Mouse (Mus musculus): ENCODE data around the gene Gm45233.

Gene Gm45233

DNA sequence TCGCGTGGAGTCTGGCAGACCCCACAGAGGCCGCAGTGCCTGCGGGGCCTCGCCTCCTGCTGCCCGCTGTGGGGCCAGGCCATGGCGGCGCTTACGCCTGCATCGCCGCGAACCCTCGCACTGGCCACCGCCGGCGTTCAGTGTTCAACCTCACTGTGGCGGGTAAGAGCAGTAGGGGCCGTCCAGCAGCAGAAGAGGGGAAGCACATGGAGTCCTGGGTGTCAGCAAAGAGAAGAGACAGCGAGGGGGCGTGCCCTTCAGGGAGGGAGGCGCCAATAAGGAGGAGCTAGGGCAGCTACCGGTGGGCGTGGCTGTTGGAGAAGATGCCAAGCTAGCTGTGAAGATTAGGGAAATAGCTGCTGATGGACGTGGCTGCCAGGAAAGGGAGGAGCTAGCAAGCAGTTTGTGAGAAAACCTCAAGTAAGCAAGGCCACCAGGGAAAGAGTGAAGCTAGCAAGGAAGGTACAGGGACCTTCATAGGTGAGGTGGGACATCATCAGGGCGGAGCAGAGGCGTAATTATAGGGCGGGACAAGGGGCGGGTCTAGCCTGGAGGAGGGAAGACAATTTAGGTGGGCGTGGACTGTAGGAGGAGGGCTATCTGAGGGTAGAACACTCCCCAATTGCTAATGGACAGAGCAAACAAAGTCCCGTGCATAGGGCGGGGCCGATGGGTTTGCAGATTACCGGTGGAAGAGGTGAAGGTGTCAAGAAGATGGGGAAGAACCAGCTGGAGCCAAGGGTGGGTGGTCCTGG, 21.6 kb downstream of the Gm45233 start:
- peak; percentile 97 for DNase-seq (ENCODE audit: low read depth, low spot score)
- Histone ChIP-seq H3K27me3 (ENCODE audit: control insufficient read depth, insufficient read depth, low read length, poor library complexity, severe bottlenecking) (no peaks in the 10 kb centered on the region), H3K36me3 (ENCODE audit: control insufficient read depth, insufficient read depth, low read length, poor library complexity, severe bottlenecking) (no peaks in the 10 kb centered on the region)

DNA sequence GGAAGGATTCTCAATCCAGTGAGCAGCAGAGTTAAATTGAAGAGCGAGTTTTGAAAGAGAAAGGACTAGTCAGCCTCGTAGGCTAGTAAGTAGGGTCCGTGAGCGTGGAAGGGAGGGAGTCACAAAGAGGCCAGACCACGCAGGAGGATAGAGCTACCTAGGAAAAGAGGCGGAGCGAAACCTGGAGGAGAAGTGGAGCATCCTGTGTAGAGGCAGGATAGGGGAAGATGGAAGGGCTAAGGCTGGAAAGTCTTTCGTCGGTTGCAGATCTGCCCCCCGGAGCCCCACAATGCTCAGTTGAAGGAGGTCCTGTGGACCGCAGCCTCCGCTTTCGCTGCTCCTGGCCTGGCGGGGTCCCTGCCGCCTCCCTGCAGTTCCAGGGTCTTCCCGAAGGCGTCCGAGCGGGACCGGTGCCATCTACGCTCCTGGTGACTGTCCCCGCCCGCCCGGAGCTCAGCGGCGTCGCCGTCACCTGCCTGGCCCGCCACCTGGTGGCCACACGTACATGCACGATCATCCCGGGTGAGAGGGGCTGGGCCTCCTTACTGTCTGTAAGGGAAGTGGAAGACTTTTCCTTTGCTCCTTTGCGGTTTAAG, 22.3 kb downstream of the Gm45233 start:
- H3K36me3 ChIP-seq (ENCODE audit: control insufficient read depth, insufficient read depth, low read length, poor library complexity, severe bottlenecking): no peaks in the 10 kb centered on the region
- DNase-seq (ENCODE audit: low read depth, low spot score): peak; percentile 86
- no peaks in the 10 kb centered on the region for H3K27me3 ChIP-seq (ENCODE audit: control insufficient read depth, insufficient read depth, low read length, poor library complexity, severe bottlenecking)

DNA sequence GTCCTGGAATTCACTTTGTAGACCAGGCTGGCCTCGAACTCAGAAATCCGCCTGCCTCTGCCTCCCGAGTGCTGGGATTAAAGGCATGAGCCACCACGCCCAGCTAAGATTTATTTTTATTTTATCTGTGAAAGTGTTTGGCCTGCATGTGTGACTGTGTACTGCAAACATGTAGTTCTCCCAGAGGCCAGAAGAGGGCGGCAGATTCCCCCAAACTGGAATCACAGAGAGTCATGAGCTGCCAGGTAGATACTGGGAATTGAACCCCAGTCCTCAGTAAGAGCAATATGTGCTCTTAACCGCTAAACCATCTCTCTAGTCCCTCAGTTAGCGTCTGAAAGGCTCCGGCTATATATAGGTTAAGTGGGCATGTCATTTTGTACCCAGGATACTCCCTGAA, 26.4 kb downstream of the Gm45233 start:
- peak; percentile 80 for DNase-seq (ENCODE audit: low read depth, low spot score)
- no peaks in the 10 kb centered on the region; the same call in 1 of the 2 replicates for H3K27me3 ChIP-seq (ENCODE audit: control insufficient read depth, insufficient read depth, low read length, poor library complexity, severe bottlenecking)
- H3K36me3 ChIP-seq (ENCODE audit: control insufficient read depth, insufficient read depth, low read length, poor library complexity, severe bottlenecking): no peaks in the 10 kb centered on the region

DNA sequence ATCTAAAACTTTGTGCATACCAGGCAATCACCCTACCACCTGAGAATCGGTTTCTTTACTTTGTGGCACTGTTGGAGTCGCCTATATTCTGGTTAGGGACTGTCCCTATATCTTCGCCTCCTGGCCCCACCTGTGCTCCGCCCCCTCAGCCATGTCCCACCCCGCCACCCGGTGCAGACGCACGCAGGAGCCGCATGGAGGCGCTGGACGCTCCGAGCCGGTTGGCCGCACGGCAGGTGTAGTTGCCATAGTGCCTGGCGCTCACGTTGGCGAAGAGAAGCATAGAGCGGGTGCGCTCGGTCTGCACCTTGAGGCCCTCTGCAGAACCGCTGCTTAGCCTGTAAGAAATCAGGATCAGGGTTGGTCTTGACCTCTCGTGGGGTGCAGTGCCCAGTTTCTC, 31.8 kb downstream of the Gm45233 start:
- DNase-seq (ENCODE audit: low read depth, low spot score): peak; percentile 64
- no peaks in the 10 kb centered on the region; the same call in 1 of the 2 replicates for H3K27me3 ChIP-seq (ENCODE audit: control insufficient read depth, insufficient read depth, low read length, poor library complexity, severe bottlenecking)
- H3K36me3 ChIP-seq (ENCODE audit: control insufficient read depth, insufficient read depth, low read length, poor library complexity, severe bottlenecking): no peaks in the 10 kb centered on the region

DNA sequence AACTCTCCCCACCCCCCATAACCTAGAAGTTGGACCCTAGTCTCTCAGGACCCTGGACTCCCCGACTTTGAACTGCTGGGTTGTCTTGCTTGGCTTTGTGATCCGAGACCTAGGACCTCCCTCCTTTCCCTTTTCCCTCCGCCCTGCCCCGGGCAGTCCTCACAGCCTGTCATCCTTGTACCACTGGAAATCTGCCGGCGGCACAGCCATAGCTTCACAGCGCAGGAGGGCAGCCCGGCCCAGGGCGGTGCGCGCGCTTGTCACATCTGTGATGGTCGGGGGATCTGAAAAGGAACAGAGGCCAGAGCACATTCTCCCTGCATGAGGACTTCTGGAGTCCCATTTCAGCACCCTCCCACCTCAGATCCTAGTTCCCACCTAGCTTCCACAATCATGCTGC, 32.4 kb downstream of the Gm45233 start:
- no peaks in the 10 kb centered on the region for H3K36me3 ChIP-seq (ENCODE audit: control insufficient read depth, insufficient read depth, low read length, poor library complexity, severe bottlenecking)

DNA sequence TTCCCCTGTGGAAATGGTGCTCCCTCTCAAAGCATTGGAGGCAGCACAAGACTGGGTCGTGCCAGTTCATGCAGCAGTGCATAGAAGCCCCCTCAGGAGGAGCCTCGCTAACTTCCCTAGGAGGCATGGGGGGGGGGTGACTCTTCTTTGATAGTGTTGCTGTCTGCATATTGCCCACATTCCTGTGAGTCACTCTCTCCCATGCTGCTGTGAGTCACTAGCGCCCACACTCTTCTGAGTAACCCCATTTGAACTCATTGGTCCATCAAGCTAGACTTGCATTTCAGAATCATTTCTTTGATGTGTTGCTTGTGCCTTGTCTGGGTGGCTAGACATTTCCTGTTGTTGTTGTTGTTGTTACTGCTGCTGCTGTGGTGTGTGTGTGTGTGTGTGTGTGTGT, 37.3 kb downstream of the Gm45233 start:
- no peak for DNase-seq (ENCODE audit: low read depth, low spot score)
- Histone ChIP-seq H3K27me3 (ENCODE audit: control insufficient read depth, insufficient read depth, low read length, poor library complexity, severe bottlenecking) (no peaks in the 10 kb centered on the region), H3K36me3 (ENCODE audit: control insufficient read depth, insufficient read depth, low read length, poor library complexity, severe bottlenecking) (no peaks in the 10 kb centered on the region)

More for the DNA sequence above, 32.4 kb downstream of the Gm45233 start:
- no peaks in the 10 kb centered on the region; the same call in 1 of the 2 replicates for H3K27me3 ChIP-seq (ENCODE audit: control insufficient read depth, insufficient read depth, low read length, poor library complexity, severe bottlenecking)
- no peak for DNase-seq (ENCODE audit: low read depth, low spot score)

DNA sequence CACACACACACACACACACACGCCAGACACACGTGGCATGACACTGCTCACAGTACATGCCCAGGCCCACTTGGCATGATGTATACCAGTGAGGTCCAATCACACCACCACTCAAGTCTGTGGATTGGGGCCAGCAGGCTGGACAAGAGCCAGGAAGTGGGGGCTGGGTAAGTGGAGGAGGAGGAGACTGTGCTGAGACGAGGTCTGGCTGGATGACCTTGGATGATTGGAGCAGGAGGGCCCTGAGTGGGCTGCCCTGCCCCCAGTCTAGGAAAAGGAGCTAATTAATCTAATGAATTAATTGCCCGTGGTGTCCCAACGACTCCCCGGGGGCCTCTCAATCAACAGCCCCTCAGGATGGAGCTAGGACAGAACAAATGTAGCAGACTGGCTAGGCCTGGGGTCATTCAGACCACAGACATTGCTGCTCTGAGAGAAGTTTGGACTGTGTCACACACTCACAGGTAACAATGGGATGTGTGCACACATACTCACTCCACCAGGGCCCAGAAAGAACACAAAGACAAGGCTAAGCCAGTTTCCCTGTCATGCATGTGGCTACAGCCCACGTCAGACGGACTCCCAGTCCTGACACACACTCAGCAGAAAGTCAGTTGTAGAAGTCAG, 38.3 kb downstream of the Gm45233 start:
- H3K27me3 ChIP-seq (ENCODE audit: control insufficient read depth, insufficient read depth, low read length, poor library complexity, severe bottlenecking): no peaks in the 10 kb centered on the region
- H3K36me3 ChIP-seq (ENCODE audit: control insufficient read depth, insufficient read depth, low read length, poor library complexity, severe bottlenecking): no peaks in the 10 kb centered on the region
- DNase-seq (ENCODE audit: low read depth, low spot score): no peak

DNA sequence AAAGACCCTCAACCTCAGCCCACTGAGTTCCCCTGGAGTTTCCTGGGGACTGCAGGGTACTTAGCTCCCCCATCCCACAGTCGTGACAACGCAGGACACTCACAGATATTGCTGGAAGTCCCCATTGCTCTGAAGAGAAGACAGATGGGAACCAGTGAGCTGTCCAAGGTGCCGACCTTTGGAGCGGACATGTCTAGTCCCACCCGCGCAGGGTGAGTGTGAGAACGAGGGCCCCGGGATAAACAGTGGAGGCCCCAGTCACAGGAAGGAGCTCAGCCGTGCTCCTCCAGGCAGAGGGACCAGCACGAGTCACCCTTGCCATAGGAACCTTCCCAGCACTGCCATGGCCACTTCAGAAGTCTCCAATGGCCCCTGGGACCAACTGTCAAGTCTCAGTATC, 39.3 kb downstream of the Gm45233 start:
- Histone ChIP-seq H3K27me3 (ENCODE audit: control insufficient read depth, insufficient read depth, low read length, poor library complexity, severe bottlenecking) (no peaks in the 10 kb centered on the region), H3K36me3 (ENCODE audit: control insufficient read depth, insufficient read depth, low read length, poor library complexity, severe bottlenecking) (no peaks in the 10 kb centered on the region)
- no peak for DNase-seq (ENCODE audit: low read depth, low spot score)

DNA sequence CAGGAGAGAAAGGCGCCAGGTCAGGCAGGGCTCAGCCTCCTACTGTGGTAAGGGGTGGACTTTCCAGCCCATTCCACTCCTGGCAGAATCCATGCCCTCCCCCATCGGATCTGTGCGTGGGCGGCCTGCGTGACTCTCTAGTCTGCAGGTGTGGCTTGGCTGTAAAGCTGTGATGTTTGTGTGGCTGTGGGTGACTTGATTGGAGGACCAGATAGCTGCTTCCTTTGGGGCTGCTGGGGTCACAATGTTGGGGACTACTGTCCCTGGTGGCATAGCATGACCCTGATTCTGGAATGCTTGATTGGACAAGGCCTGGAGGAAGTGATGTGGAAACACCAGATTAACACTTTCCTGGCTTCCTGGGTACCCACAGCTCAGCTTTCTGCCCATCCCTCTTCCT, 44.7 kb downstream of the Gm45233 start:
- Histone ChIP-seq H3K27me3 (ENCODE audit: control insufficient read depth, insufficient read depth, low read length, poor library complexity, severe bottlenecking) (no peaks in the 10 kb centered on the region), H3K36me3 (ENCODE audit: control insufficient read depth, insufficient read depth, low read length, poor library complexity, severe bottlenecking) (no peaks in the 10 kb centered on the region)
- DNase-seq (ENCODE audit: low read depth, low spot score): no peak

DNA sequence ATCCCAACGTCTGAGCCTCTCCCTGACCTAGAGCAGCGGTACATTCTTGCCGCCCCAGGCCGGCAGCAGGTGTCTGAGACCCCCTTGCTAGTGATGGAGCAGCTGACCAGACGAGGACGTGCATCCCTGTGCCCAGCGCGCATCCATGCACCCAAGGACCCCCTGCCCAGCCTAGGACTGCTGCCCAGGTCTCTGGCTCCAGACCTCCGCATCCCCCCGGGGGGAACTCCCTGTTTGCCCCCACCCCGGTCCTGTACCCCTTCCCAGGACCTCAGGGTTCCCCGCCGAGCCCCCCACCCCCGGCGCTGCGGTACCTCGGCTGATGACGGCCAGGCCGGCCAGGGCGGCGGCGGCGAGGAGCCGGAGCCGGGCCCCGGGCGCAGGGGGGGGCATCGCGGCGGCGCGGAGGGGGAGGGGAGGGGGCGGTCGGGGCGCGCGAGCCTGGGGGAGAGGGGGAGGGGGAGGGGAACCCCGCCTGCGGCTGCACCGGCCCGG, 45.8 kb downstream of the Gm45233 start, which contains the start of gene Iglon5:
Gene Iglon5 (minus strand): TSS at position 445 of the 495 bp plus-strand sequence.
- H3K36me3 ChIP-seq (ENCODE audit: control insufficient read depth, insufficient read depth, low read length, poor library complexity, severe bottlenecking): no peaks in the 10 kb centered on the region
- H3K27me3 ChIP-seq (ENCODE audit: control insufficient read depth, insufficient read depth, low read length, poor library complexity, severe bottlenecking): no peaks in the 10 kb centered on the region
- no peak for DNase-seq (ENCODE audit: low read depth, low spot score)

DNA sequence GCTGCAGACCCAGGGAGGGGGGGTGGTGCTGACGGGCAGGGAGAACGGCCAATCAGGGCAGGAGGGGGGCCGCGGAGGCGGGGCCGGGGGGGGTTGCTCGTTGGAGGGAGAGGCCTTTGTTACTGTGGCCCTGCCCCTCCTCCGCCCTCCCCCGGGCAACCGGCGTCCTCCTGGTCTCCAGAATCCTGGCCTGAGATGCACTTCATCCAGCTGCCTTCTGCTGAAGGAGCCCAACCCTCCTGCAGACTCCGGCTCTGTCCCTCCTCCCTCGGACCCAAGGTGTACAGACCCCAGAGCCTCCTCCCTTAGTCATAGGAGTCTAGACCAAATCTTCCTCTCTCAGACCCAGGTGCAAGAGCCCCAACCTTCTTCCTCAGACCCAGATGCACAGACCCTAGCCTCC, 46.3 kb downstream of the Gm45233 start:
- DNase-seq (ENCODE audit: low read depth, low spot score): no peak
- no peaks in the 10 kb centered on the region for H3K36me3 ChIP-seq (ENCODE audit: control insufficient read depth, insufficient read depth, low read length, poor library complexity, severe bottlenecking)
- no peaks in the 10 kb centered on the region for H3K27me3 ChIP-seq (ENCODE audit: control insufficient read depth, insufficient read depth, low read length, poor library complexity, severe bottlenecking)

DNA sequence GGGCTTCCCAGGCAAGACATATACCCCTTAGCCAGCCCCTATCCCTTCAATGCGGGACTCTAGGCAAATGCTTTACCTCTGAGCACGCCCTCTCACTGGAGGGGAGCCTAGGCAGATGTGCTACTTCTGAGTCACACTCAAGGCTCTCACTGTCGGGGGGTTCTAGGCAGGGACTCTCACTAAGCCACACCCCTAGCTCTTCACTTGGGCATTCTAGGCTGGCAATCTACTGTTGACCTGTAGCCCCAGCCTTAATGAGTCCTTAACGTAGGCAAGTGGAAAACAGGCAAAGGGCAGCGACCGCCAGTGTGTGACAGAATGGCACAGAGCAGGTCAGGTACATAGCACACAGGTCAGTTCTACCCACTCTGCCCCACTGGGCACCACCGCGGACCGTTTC, 46.9 kb downstream of the Gm45233 start:
- no peaks in the 10 kb centered on the region for H3K27me3 ChIP-seq (ENCODE audit: control insufficient read depth, insufficient read depth, low read length, poor library complexity, severe bottlenecking)
- H3K36me3 ChIP-seq (ENCODE audit: control insufficient read depth, insufficient read depth, low read length, poor library complexity, severe bottlenecking): no peaks in the 10 kb centered on the region
- no peak for DNase-seq (ENCODE audit: low read depth, low spot score)

DNA sequence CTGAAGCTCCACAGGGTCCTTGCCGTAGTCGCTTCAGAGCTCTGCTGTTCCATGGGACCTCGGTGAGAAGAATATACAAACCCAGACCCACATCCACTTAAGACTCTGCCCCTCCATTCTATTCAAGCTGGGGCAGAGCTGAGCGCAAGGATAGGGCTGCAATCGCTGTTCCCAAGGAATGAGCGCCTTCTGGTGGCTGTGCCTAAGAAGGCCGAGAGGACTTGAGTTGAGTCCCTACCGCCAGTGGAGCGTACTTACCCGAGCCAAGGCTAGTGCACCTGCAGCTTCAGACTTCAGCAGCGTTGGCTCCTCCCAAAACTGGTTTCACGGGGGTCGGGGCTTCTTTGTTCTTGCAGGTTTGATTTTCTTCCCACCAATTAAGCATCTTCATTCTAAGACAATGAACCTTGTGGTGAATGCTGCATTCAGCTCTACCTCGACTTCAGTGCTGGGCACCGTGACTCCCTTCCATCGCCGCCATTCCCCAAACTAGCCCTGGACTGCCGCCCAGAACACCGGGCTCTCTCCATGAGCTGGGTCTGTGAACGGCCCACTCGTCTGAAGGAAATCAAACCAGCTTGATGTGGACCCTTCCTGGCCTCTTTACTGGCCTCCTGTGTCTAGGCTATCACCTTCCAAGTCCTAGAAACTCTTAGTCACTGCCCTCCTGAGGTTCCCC, 51.6 kb downstream of the Gm45233 start:
- H3K27me3 ChIP-seq (ENCODE audit: control insufficient read depth, insufficient read depth, low read length, poor library complexity, severe bottlenecking): no peaks in the 10 kb centered on the region
- peak; percentile 47 for DNase-seq (ENCODE audit: low read depth, low spot score)

DNA sequence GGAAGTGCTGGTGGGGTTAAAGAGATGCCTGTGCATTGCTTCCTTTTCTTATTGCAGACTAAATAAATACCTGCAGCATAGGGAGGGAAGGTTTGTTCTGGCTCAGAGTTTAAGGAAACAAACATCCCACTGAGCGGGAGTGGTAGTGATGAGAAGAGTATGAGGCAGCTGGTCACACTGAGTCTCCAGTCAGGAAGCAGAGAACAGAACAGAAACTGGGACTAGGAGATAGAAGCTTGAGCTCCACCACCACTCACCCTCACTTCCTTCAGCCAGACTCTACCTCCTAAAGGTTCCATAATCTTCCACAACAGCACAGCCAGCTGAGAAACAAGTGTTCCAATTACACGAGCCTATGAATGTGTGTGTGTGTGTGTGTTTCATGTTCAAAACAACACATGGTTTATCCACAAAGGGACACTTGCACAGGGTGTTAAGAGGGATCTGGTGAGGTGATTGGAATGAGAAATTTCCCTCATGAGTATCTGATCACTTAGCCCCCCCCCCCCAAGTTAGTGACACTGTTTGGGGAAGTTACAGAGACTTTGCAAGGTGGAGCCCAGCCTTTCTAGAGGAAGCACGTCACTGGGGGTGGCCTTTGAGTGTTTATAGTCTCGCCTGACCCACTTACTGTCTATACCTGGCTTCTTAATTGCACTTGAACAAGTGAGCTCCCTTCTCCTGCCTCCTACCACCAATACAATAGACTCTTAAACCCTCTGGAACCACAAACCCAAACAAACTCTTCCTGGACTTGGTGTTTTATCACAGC, 68.0 kb downstream of the Gm45233 start:
- Histone ChIP-seq H3K27me3 (ENCODE audit: control insufficient read depth, insufficient read depth, low read length, poor library complexity, severe bottlenecking) (no peaks in the 10 kb centered on the region), H3K36me3 (ENCODE audit: control insufficient read depth, insufficient read depth, low read length, poor library complexity, severe bottlenecking) (no peaks in the 10 kb centered on the region)
- no peak for DNase-seq (ENCODE audit: low read depth, low spot score)

More for the DNA sequence above, 51.6 kb downstream of the Gm45233 start:
- H3K36me3 ChIP-seq (ENCODE audit: control insufficient read depth, insufficient read depth, low read length, poor library complexity, severe bottlenecking): no peaks in the 10 kb centered on the region
